Mouse (Mus musculus) fat pad, adult 2 months (tissue): ENCODE data around the gene Otor.

ENCODE experiments used
- DNase-seq: peaks from one replicate; pipeline ENCODE4 v3.0.0-alpha.2; 2011; ENCODE audit warnings: low read depth, low spot score; ENCODE audit errors: extremely low read depth

Otor gene

DNA sequence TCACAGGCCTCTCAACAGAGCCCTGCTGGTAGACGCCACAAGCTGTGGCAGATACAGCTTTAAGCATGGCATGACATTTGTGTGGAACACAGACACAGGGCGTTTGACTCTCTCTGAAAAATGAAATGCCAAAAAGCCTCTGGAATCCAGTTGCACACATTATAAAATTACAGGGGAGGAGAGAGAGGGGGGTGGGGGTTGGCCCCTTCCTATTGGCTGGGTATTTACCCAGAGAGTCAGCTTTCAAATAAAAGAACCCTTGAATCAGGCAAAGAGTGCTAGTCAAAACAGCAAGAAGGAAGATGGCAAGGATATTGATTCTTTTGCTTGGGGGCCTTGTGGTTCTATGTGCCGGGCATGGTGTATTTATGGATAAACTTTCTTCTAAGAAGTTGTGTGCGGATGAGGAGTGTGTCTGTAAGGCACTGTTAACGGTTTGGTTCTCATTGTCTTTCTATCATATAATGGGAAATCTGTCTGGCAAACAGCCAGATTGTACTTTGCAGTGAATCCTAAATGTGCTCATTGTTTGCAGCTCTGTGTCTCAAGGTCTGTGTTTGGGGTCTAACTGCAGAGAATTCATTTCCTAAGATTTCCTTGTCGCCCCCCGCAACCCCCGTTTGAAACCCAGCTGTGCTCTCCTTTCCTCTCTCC lies at the start of gene Otor:
Otor (plus strand) TSS at position 276 of the 654 bp plus-strand sequence.
- no peak for DNase-seq

DNA sequence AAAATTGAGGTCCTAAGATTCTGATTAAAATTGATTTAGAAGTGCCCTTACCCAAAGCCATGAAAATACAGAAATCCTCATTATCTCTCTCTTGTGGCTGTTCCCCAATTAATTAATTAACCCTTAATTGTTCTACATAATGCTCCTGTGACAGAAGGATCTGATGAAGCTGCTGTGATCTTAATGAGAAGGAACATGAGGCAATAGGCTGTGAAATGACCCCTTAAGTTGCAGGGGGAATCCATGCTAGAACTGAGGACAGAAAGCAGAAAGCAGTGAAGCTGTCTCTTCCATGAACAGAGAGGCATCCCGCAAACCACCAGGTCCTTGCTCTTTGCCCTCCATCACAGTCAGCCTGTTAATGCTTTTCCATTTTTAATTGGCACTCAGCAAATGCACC lies 47.0 kb upstream of the Otor start:
- no peak for DNase-seq

DNA sequence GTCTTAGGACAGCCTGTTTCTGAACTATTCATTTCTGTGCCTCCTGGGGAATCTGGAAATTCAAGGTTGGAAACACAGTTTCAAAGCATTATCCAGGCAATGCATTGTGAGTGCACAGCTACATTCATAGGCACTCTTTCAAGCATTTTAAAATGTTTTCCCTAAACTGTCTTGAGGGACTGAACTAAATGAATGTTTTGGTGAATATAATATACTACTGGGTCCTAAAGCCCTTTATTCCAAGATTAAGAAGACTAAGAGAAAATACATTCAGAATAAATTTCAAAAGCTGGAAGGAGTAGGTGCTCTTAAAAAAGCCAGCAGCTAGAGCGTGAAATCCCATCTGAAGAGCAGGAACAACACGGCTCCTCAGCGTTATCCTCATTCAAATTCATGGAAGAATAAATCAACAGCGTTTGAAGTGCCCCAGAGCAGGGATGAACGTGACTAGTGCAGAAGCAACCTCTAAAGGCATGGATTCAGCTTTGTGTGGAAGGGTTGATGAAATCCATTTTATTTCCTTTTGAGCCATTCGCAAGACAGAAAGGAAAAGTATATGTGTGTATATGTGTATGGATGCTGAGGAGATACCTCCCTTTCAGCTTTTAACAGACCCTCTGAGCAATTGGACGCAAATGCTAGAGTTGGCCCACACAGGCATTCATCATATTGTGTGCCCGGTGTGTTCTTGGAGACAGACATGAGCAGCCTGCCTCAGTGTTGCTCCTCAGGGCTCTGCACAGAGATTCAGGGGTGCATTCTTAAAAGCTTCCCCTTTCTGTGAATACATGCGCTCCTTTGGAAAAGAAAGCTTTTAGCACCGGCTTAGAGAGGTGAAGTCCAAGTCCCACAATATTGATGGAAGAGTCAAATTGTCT lies 45.7 kb upstream of the Otor start:
- DNase-seq = no peak

DNA sequence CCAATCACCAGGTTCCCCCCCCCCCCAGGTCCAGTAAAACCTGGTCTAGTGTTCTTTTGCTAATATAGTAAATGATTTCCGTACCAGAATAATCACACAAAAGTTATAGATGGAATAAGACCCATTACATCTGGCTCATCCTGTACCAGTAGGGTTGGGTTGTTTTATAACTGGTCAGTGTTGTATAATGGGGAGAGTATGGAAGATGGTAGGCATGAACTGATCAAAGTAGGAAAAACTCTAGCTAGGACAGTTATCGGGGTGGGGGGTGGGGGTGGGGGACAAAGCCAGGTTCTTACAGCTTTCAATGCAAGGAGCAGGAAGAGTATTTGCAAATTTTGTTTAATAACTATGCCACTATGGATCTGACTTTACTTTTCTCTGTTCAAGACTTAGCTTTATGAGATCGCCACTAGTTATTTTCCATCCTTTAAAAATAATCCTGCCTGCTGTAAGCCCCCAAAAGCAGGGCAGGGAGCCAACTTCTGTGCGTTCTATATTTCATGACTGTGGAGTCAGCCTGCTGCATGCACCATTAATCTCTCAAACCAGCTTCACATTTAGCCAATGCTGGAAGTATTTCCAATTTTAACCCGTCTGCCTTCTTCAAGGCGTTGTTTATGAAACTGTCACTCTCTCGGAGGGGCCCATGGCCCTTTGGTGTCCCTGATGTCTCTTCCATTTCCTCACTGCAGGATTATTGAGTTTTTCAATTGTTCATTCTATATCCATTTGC lies 43.8 kb upstream of the Otor start:
- no peak for DNase-seq

DNA sequence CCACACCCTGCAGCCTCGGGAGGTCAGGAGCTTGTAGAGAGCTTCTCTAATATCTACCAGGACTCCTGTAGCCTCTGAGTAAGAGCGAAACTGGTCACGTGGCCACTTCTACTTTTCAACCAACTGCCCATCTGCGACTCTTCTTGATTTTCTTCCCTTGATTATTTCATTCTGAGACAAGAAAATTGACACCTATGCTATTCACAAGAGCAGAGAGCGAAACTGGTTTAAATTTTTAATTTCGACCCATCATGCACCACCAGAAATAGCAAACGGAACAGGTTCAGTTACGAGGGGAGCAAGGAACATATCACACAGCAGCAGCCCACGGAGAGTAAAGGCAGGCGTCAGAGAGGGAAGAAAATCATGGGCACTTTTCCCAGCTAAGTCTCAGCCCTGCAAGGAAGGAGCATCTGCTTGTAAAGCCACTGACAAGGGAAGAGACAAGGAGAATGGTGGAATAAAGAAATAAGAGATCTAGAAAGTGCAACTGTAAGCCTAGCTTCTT lies 43.1 kb upstream of the Otor start:
- no peak for DNase-seq

DNA sequence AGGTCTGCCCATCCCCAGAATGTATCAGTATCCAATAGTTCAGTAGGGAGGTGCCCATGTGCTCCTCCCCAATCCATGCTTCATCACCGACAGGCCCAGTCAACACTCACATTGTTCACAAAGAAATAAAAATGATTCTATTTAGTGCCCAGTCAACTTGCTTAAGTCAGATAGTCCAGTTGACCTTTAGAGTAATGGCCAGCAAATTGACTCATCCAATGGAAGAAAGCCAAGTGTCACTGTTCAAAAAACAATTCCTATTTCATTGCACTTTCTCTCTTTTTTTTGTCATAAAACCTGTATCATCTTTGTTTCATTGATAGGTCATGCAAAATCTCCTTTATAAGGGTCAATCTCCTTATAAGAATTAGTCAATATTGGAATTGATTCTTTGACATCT lies 36.7 kb upstream of the Otor start:
- DNase-seq = no peak

DNA sequence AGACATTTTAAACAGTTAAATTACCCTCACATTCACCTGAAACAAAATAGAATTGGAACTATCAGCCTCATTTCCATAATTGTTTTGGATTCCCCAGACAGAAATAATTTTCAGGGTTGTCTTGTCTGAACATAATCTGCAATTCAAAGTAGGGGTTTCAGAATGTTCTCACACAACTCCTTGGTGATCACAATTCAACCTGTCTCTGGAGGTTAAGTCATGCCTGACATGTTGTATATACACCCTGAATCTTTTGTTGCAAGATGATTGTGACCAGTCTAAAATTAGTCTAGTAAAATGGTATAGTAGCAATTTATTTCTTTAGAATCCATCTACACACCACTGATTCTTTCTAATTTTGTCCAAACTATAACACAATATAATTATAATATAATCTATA lies 23.0 kb upstream of the Otor start:
- no peak for DNase-seq

DNA sequence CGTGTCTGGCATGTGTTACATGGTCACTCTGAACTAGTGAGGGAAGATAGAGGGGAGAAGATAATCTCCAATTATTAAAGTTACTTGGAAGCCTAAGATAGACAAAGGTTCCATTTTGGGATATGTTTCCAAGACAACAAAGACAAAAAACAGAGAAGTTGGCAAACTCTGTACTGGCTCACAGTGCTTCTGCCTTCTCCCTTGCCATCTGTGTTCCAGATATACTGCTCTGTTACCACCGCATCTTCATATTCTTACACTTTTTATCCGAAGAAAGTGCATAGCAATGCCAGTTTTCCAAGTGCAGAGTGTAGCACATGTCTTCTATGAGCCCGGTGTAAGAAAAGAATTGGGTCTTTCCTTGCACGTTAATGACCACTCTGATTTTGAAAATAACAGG lies 21.5 kb upstream of the Otor start:
- DNase-seq = no peak

DNA sequence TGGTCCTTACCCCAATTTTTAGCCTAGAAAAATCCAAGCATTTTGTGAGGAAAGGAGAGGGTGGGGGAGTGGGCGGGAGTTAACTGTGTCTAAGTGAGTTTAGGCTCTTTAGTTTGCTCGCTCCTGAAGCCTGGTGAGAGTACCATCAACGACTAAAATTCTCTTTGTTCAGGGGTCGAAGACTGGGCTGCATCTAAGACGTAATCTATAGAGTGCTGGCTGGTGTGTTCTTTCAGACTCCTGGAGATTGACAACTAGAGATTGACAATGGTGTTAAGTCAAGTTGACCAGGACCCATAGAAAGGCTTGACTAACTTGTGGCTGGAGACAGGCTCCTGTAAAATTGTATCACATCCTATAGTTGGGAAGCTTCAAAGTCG lies 15.9 kb upstream of the Otor start:
- DNase-seq = no peak

DNA sequence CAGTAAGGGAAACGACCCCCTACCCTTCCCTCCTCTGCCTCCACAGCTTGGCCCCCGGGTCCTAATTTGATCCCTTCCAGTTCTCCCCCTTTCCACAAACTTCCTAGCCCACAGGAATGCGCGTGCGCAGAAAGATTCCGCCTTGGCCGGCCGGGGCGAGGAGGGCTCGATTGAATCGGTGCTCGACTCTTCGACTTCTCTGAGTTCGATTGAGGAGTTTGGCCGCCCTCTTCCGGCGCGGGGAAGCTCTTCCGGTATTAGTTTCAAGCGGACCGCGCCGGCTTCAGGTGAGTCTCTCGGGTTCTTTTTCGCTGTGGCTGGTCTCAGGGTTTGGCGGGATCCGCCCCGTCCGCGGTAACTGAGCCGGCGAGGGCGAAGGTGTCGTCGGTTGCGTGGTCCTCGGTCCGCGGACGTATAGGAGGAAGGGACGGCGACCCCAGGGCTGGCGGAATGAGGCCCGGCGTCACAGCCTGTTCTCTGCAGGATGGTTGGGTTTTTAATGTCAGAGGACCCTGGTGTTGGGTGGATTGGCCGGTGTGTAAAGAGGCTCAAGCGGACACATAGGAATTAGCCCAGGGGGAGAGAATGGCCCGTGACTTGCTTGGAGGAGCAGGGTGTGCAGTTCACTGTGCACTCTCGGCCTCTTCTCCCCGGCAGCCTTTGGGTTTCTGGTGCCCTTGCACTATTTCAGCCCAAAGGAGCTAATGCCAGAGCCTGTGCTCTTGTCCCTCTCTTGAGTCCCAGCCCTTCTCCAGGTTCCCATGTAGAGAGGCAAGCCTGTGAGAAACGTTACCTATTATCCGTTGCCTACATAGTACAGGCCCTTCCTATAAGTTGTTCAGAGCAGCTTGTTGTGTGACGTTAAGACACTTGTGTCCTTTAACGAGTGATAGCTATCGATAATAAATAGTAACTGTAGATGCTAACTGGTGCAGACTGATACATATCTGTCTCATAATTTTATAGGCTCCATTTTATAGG lies 15.2 kb upstream of the Otor start, which contains the start of gene Snrpb2:
Snrpb2 (plus strand) TSS at position 228 of the 981 bp plus-strand sequence.
- DNase-seq = no peak

DNA sequence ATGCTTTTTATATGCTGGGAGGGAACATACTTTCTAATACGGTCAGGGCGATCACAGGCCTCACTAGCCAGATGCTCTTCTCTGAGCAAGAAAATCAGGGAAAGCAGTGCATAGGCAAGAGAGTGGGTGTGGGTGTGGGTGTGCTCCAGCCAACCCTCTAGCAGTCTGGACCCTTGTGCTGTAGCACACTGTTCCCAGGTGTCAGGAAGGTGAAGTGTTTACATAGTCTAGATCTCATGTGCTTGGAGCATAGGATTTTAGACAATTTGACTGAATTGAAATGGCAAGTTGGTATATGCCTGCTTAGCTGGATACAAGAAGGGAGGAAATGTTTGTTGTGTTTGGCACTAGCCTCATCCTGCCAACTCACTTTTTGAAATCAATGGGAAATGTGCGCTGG lies 12.4 kb upstream of the Otor start:
- DNase-seq = no peak

DNA sequence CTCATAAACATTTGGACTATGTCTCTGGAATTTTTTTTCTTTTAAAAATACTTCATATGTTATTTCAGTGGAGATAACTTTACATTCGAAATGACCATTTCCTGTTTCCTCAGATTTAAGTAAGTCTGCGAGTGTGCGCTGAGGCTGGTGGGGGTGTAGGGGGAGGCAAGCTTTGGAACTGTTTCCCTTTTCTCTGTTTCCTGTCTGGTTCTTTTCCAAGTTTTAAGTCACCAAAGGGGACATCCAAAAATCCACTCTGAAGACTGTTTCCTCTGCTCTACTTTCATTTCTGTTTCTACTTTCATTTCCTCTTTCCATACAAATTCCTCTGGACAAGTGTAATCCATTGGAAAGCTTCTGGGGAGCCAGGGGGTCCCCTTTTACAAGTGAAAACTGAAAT lies 3.4 kb downstream of the Otor start:
- DNase-seq = no peak

DNA sequence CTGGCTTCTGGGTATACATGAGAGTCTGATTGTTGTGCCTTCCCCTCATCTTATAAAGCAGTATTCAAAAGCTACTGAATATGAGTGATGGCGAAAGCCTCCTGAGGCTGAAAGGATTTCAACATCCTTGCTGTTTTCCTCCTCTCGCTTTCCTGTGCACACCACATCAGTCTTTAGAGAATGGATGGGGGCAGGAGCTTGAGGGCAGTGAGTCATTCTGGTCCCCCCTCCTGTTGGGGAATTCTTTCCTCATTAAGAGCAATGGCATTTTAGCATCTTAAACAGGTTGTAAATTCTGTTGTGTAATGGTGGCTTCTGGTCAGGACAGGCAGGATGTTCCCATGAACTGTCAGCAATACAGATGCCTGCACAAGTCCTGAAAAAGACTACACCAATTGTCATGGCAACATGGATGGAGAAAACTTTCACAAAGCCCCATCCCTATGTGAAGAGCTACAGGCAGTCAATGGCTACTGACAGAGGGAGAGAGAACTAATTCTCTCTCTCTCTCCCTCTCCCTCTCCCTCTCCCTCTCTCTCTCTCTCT lies 6.7 kb downstream of the Otor start:
- DNase-seq = no peak

DNA sequence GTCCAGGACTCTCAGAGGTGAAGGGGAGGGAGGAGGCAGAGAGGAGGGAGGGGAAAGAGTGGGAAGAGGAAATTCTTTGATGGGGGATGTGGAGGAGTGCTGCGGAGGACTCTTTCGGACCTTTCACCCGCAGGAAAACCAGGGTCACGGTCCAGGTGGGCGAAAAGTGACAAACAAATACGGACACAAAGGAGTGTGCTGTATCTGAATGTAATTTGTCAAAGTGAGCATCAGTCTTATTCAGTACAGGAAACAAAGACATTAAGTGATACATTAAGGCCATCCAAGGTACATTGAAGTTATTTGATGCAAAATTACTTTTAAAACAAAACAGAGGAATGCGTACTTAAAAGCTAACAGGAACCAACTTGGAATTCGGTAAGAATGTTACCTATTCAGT lies 11.6 kb downstream of the Otor start:
- DNase-seq = no peak

DNA sequence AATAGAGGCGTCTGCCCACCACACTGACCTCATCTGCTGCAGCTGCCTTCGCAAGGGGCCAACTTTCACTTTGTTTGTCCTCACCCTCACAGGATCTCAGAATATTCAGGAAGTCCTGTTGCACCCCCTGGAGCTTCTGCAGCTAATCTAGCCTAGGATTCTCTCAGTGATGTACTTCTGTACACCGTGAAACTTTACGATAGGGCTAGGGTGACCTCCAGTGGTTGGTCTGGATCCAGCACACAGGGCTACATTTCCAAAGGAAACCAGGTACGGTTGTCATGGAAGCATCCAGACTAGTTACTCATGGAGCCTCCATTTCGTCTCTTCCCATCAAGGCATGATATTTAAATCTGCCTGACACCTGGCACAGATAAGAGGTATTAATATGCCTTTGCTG lies 15.5 kb downstream of the Otor start:
- DNase-seq = no peak

DNA sequence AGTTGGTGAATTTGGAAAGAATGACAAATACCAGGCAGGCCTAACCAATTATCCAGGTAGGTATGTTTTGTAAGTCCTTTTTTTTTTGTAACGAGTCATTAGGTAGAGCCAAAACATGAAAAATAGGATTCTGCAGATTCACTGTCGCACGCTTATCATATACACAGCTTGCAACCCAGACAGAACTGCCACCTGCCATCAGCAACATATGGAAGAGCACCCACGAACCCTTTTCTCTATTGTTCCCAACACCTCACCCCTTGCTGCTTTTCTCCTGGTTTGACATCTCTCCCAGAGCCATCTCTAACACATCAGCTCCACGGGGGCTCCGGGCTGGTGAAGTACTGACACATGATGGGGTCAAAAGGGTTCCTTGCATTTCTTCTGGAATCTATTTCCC lies 16.5 kb downstream of the Otor start:
- no peak for DNase-seq

DNA sequence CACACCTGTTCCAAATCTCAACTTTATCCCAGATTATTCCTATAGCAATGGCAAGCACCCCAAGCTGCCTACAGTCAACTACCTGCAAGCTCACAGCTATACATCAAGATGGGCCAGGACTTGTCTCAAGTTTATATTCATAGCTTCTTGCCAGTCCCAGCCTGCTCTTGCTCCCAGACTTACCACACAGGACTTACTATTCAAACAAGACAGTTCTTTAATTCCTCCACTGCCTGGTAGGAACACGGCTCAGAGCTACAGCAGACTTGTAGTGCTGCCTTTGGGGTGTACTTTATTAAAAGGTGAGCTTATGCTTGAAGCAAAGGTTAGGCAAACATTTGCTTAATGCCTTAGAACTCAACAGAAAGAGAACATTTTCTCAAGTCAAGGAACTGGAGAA lies 18.9 kb downstream of the Otor start:
- no peak for DNase-seq

DNA sequence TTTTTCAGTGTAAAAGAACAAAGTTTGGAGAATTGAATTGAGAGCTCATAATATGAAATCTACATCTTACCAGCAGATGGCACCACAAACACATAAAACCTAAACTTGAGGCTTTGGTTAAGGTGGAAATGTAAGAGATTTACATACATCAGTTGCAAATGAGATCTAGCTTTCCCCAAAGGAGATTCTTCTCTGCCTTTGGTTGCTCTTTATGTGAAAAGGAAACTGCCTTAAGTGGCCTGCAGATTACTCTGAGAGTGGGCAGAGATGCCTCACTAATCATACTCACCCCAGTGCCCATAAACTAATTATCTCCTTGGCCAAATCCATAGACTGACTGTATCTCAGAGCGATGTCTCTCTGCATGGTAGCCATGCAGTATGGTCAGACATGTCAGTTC lies 35.6 kb downstream of the Otor start:
- DNase-seq = no peak

DNA sequence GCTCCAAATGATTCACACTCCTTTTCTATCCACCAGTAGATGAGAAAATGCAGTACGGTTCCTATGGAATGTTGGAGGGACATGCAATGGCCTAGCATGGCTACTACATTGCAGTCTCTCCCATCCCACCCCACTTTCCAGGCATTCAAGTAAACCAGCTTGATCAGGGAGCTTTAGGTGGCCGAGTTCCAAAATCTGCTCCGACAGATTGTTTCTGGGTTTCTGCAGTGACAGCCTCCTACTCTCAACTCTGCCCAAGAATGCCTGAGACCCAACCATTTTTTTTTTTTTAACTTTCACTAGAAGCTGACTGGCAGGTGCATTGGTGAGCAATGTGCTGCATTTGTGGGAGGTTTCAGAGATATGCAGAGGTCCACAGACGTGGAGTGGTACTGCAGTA lies 36.4 kb downstream of the Otor start:
- DNase-seq = no peak

DNA sequence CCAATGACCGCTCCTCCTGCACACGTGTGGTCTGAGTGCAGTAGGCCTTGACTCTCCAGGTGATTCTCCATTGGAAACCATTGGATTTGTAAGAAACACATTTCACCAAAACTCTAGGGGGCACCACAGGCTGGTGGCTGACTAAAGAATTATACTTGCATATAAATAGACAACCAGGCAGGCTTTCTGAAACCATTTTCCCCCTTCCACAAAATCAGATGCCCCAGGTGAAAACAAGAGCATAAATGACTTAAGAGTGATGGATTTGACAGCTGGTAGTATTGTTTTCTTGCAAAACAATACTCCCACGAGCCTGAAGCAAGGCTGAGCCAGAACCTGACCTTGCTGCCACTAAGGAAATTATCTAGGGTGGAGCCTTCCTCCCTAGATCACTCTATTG lies 39.2 kb downstream of the Otor start:
- no peak for DNase-seq
